Mouse (Mus musculus): ENCODE results near the gene Lelp1. TPM values are rescaled to one million over a fixed set of nuclear protein-coding genes. Genes with fewer than 3 reads are reported as not detected.

The Lelp1 gene
- not detected in 2 replicates for total RNA-seq (2021)
- long read RNA-seq, experiment 1: 0 reads
- long read RNA-seq, experiment 2: 0 reads

GRCm38 (mm10) chr3:92142644-92143043, at the start of gene Lelp1:
Lelp1 (minus strand) TSS chr3:92142744.
- DNase-seq: no peak

DNA sequence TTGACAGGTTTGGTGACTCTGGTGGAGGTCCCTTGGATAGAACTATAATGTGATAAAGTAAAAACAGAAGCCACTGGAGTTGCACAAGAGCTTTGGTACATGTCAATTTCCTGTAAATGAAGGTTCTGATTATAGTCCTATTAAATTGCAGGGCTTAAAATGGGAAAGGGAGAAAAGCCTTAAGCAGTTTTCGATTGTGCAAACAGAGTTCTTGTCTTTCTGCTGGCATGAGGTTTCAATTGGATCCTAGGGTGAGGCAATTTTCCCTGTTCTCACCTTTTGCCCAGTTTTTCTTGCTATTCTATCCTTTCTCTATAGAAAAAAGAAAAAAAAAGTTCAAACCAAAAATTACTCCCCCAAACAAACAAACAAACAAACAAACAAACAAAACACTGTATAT, 34.3 kb upstream of the Lelp1 start:
- no peak for DNase-seq

- DNase-seq: no peak
Observed at GRCm38 (mm10) chr3:92169847-92170246, 27.3 kb upstream of the Lelp1 start.

DNA sequence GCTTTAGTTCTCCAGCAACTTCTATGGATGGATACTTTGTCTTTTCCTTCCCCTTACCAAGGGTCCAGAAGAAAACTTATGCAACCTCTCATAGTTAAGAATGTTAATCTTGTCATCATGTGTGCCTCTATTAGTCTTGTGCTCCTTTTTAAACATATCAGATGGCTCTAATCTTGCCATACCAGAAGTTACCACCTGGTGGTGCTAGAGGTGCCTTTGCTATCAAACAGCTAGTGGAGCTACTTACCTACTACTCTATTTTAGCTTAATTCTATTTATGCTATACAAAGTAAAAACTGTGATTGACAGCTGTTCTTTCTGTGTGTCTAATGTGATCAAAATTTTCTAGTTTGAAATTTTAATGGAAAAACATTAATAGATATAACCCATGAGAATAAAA, 10.8 kb upstream of the Lelp1 start:
- DNase-seq: peak; percentile 53

GRCm38 (mm10) chr3:92150631-92151277, 8.2 kb upstream of the Lelp1 start:
- DNase-seq: peak; percentile 60

- no peak for DNase-seq
Observed at GRCm38 (mm10) chr3:92147913-92148312, 5.4 kb upstream of the Lelp1 start.

DNA sequence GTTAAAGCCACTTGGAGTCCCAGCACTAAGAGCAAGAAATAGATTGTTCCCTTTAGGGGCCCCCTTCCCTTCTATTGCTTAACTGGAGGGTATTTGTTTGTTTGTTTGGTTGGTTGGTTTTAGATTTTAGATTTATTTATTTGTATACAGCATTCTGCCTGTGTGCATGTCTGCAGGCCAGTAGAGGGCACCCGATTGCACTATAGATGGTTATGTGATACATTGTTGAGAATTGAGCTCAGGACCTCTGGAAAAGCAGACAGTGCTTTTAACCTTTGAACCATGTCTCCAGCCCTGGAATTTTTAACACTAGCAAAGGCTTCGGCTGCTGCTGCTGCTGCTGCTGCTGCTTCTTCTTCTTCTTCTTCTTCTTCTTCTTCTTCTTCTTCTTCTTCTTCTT, 4.9 kb upstream of the Lelp1 start:
- DNase-seq: no peak

DNA sequence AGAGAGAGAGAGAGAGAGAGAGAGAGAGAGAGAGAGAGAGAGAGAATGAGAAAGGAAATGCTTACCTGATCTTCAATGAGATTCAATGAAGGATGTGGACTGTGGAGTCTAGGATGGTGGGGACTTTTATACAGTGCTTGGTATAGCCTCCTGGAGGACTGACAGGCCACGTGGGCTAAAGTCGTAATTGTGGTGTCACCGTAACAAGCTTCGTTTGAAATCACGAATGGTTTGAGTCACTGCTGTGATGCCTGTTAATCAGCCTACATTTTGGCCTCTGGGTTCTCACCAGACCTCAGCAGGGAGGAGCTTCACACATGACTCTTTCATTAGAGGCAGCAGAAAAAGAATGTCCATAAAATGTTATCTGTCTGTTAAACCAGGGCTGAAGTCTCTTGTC, 18.7 kb downstream of the Lelp1 start, which contains the start of gene Prr9:
Gene Prr9, minus strand, starts transcription at position 101 of the 400 bp plus-strand sequence.
- no peak for DNase-seq

DNA sequence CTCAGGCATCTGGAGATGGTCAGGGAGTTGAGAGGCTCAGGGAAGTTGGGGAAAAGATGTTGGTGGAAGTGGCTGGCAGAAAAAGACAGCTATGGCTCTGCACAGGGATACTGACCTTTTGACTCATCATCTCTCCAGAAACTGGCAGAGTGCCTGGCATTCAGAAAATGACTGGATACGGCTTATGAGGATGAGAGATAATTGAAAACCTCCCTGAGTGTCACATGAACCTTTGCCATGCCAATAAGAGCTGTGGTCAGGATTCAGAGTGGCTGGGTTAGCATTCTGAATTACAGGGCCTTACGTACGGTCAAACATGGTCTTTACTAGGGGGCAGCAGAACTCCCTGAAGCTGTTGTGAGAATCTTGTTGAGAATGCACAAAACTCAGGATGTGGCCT, 21.6 kb downstream of the Lelp1 start:
- peak; percentile 31 for DNase-seq

DNA sequence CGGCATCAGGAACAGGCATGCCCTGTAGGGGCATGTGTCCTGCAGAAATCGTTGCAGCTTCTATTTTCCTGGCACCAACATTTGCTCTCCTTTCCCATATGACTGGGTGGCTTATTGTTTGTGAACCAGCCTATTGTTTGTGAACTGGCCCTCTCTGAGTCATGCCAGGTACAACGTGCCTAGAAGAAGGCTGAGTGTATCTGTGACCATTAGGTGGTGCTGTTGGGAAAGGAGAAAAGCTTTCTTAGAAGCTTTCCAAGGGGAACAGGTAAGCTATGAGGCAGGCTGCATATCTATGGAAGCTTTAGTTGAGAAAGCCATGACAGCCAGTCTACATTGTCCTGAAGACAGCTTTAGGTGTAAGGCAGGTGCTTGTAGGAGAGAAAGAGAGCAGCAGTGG, 24.6 kb downstream of the Lelp1 start:
- peak; percentile 6 for DNase-seq

DNA sequence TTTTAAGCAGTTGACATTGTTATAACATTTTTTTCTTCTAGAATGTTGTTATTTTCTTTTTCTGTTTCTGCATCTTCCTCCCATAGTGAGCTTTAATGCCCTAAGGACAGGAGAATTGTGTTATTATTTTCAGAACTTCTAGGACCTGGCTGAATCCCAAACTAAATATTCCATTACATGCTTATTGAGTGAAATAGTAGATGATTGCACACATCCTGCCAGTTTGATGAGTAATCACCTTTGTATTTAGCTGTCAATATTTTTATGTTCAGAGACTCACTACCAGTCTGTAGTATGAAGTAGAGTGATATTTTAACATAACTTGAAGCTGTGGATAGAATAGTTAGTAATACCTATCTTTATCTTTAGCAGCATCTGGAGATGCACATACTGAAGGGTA, 31.0 kb downstream of the Lelp1 start:
- no peak for DNase-seq

DNA sequence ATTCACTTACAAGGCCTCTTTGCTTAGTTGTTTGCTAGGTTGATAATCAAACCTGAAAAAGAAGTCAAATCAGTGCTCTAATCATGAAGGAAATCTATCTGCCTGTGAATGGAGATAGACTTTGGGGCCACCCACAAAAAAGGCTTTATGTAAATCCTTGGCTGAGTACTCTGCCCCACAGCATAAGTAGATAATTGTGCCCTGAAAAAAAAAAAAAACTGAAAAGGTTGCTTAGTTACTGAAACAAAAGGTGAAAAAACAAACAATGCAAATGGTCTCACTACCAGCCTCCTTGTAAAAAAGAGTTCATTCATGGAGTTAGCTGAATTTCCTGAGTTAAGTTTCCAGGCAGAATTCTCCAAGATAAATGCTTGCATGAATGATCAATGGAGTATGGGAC, 31.8 kb downstream of the Lelp1 start:
- DNase-seq: no peak

GRCm38 (mm10) chr3:92106582-92106981, 36.0 kb downstream of the Lelp1 start:
- peak; percentile 48 for DNase-seq

Other genes starting within 250 kb of the Lelp1 start
- gene Pglyrp3, start 128.2 kb downstream of the Lelp1 start, total RNA-seq (2021): not detected in 2 replicates
- 0.19 and 0.41 TPM in 2 replicates for gene Lor, start 59.6 kb downstream of the Lelp1 start, total RNA-seq (2021)
- gene Prr9, start 18.8 kb downstream of the Lelp1 start, total RNA-seq (2021): not detected in 2 replicates
- gene Sprr2a1, start 73.1 kb upstream of the Lelp1 start, total RNA-seq (2021): not detected in 2 replicates
- gene Sprr2a2, start 73.2 kb upstream of the Lelp1 start, total RNA-seq (2021): not detected in 2 replicates
- not detected in 2 replicates for gene Sprr2a3, start 142.7 kb upstream of the Lelp1 start, total RNA-seq (2021)
- gene Sprr2b, start 173.9 kb upstream of the Lelp1 start, total RNA-seq (2021): not detected in 2 replicates
- not detected in 2 replicates for gene Sprr2d, start 196.4 kb upstream of the Lelp1 start, total RNA-seq (2021)
- not detected in 2 replicates for gene Sprr2e, start 209.4 kb upstream of the Lelp1 start, total RNA-seq (2021)
- not detected in 2 replicates for gene Sprr2f, start 222.4 kb upstream of the Lelp1 start, total RNA-seq (2021)
- gene Sprr2h, start 242.9 kb upstream of the Lelp1 start, total RNA-seq (2021): not detected in 2 replicates

All from adrenal gland, postnatal 14 days (tissue).